Mouse (Mus musculus) granulocyte monocyte progenitor cell, adult 5-6 weeks (primary cell): ENCODE data around the gene AF067063. TPM values are rescaled to one million over a fixed set of nuclear protein-coding genes. Genes with fewer than 3 reads are reported as not detected.

ENCODE experiments used
- total RNA-seq, 2 experiments: library from RNA; stranded (forward) in 1 of 2; stranded (reverse) in 1 of 2; fragments of 200-712, 200-1000 nt in 1 of 2; fragments of >200 nt in 1 of 2; fragmentation: Nextera tagmentation in 1 of 2; gene quantifications; 2 replicates each; pipeline ENCODE4 v1.2.3; 2014 to 2017

The AF067063 gene
- total RNA-seq, 2 experiments from 2014 or later: not detected

Other genes starting within 250 kb of the AF067063 start
- 0.94 TPM in 1 of 2 replicates, not detected in the other for gene Ccl28, start 206.4 kb downstream of the AF067063 start, total RNA-seq (2014; fragmentation: Nextera tagmentation)
- 0.26 TPM in 1 of 2 replicates, not detected in the other for gene Ccl28, start 206.4 kb downstream of the AF067063 start, total RNA-seq (2017)
- gene Hmgcs1, start 139.8 kb downstream of the AF067063 start, total RNA-seq (2014; fragmentation: Nextera tagmentation): 18.3 and 21.5 TPM in 2 replicates
- 32.9 and 35.5 TPM in 2 replicates for gene Hmgcs1, start 139.8 kb downstream of the AF067063 start, total RNA-seq (2017)
- 0.30 and 0.83 TPM in 2 replicates for gene Nim1k, start 74.3 kb downstream of the AF067063 start, total RNA-seq (2014; fragmentation: Nextera tagmentation)
- gene Nim1k, start 74.3 kb downstream of the AF067063 start, total RNA-seq (2017): 0.26 and 0.88 TPM in 2 replicates
- 49.3 and 60.3 TPM in 2 replicates for gene Zfp131, start 39.3 kb downstream of the AF067063 start, total RNA-seq (2014; fragmentation: Nextera tagmentation)
- gene Zfp131, start 39.3 kb downstream of the AF067063 start, total RNA-seq (2017): 64.4 and 64.8 TPM in 2 replicates
- not detected in 2 replicates for gene D13Ertd608e, start 5.8 kb upstream of the AF067063 start, total RNA-seq (2014; fragmentation: Nextera tagmentation)
- not detected in 2 replicates for gene D13Ertd608e, start 5.8 kb upstream of the AF067063 start, total RNA-seq (2017)
- not detected in 2 replicates for gene Tcstv1, start 64.6 kb upstream of the AF067063 start, total RNA-seq (2014; fragmentation: Nextera tagmentation)
- not detected in 2 replicates for gene Tcstv1, start 64.6 kb upstream of the AF067063 start, total RNA-seq (2017)
- not detected in 2 replicates for gene Gm21761, start 99.1 kb upstream of the AF067063 start, total RNA-seq (2014; fragmentation: Nextera tagmentation)
- not detected in 2 replicates for gene Gm21761, start 99.1 kb upstream of the AF067063 start, total RNA-seq (2017)
- gene B020031M17Rik, start 120.6 kb upstream of the AF067063 start, total RNA-seq (2014; fragmentation: Nextera tagmentation): not detected in 2 replicates
- gene B020031M17Rik, start 120.6 kb upstream of the AF067063 start, total RNA-seq (2017): not detected in 2 replicates
- not detected in 2 replicates for gene Gm36079, start 196.8 kb upstream of the AF067063 start, total RNA-seq (2014; fragmentation: Nextera tagmentation)
- not detected in 2 replicates for gene Gm36079, start 196.8 kb upstream of the AF067063 start, total RNA-seq (2017)
- gene Gm21188, start 222.0 kb upstream of the AF067063 start, total RNA-seq (2014; fragmentation: Nextera tagmentation): 63.0 and 68.6 TPM in 2 replicates
- 31.0 and 37.9 TPM in 2 replicates for gene Gm21188, start 222.0 kb upstream of the AF067063 start, total RNA-seq (2017)